Mouse (Mus musculus): ENCODE measurements around the gene Tcte2.
"Not testable (repeated sequence)": the region's sequence is repeated elsewhere in the genome, so short reads cannot be mapped to it uniquely, and the experiment has no call there.

The Tcte2 gene

DNA sequence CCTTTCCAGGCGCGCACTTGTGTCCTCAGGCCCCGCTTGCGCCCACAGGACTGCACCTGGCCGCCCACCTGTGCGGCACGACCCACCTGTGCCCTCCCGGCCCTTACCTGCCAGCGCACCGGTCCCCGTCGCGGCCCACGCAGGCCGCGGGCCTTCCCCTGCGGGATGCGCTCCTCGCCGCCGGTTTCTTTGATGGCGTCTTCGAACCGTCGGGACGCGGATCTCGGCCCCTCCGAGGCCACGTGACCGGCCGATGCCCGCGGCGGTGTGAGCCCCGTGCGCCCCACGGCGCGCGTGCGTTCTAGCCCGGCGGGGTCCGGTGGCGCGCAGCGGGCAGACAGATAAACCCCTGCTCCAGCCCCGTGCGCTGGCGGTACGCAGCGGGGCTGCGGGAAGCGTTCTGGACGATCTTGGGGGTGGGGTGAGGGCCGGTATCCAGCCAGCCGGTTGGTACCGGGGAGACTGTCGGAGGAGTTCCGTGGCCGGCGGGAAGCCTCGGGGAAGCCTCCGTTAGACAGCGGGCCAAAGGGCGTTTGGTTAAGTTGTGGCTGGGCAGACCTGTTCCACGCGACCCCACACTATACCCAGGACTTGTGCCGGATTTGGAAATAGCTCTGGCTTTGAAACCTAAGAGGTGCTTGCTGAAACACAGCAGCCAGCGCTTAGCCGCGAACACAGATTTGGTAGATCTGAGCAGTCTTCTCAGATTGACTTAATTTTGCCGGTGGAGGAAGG is at the start of gene Tcte2:
TSS of gene Tcte2 (minus strand) at position 647 of the 735 bp plus-strand sequence.
- peak; percentile 38 for ATAC-seq (ENCODE audit: low TSS enrichment)

DNA sequence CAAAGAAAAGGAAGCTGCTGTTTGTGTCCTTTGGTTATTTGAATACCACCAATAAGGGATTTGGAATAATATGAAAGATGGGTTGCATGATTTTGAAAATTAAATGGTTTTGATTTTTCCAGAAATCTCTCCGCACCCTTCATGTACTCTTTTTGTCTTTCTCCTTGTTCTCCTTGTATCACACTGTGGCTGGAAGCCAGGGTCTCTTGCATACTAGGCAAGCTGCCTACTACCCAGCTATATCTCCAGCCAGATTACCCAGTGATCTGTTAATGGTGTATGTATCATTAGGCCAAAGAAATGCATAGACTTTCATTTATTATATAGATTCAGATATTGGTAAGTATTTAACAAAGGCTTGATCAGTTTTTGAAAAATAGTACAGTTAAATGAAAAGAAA is 44.4 kb upstream of the Tcte2 start:
- no peak for ATAC-seq (ENCODE audit: low TSS enrichment)

DNA sequence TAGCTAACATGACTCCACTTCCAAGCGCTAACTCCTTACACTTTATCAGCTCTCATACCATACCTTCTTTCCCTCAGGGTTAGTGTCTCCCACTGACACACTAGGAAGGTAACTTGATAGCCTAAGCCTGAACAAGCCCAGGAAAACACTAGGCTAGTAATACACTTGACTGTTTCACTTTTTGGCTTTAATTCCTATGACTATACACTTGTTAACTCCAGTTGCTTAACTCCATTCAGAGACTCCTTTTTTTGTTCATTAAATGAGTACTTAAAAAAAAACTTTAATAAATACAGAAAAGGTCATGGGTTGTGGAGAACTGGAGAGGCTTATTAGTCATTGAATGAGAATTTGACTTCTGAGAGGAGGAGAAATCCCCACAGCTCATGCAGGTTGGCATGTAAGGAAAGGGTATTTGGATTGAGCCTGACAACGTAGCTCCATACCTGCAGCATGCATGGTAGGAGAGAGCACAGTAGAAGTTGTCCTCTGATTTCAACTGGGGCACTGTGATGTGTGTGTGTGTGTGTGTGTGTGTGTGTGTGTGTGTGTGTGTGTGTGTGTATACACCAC is 41.3 kb upstream of the Tcte2 start:
- no peak for ATAC-seq (ENCODE audit: low TSS enrichment)

DNA sequence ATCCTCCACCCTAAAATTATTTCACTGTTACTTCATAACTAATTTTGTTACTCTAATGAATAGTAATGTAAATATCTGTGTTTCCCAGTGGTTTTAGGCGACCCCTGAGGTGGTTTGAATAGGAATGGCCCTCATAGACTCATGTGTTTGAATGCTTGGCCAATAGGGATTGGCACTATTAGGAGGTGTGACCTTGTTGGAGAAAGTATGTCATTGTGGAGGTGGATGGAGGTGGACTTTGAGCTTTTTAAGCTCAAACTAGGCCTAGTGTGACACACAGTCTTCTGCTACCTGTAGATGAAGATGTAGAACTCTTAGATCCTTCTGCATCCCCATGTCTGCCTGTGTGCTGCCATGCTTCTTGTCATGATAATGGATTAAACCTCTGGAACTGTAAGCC is 36.1 kb upstream of the Tcte2 start:
- ATAC-seq (ENCODE audit: low TSS enrichment): no peak

DNA sequence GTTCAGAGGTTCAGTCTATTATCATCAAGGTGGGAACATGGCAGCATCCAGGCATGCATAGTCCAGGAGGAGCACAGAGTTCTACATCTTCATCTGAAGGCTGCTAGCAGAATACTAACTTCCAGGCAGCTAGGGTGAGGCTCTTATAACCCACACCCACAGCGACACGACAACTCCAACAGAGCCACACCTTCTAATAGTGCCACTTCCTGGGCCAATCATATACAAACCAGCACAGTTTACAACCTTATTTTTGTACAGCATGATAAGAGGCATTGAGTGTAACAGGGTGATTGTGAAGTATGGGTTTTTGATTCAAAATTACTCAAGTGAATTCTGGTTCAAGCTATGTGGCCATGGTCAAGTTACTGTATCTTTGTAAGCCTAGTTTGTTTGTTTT is 28.4 kb upstream of the Tcte2 start:
- ATAC-seq (ENCODE audit: low TSS enrichment): not testable (repeated sequence)

DNA sequence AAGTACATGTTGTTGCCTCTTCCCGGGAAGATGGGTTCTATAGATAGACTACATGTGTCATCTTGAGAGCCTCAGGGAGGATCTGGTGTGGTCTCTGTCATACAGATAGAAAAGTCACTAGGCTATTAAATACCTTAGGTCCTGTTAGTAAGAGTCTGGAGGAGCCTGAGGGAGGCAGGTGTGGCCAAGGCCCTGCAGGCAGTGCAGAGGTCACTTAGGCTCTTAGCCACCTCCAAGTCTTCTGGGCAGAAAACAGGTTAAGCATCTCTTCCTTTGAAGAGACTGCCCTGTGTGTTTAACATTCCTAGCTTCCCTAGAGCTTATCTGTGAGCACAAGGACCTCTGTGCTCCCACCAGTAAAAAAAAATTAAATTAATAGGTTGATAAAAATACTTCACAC is 21.8 kb upstream of the Tcte2 start:
- ATAC-seq (ENCODE audit: low TSS enrichment): peak; percentile 57; the same call in 1 of the 2 replicates

DNA sequence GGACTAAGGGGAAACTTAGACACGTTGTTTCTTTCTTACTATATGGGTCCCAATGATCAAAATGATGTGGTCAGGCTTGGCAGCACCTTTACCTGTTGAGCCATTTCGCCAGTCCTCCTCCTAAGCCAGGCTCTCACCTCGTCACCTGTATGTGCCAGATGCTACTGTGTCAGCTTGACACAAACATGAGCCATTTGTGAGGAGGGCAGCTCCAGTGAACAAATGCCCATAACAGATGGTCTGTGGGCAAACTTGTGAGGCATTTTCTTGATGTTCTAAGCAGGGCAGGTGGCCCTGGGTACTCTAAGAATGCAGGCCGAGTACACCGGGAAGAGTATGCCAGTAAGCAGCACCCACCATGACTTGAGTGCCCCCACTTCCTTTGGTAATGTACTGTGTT is 20.3 kb upstream of the Tcte2 start:
- no peak for ATAC-seq (ENCODE audit: low TSS enrichment)

DNA sequence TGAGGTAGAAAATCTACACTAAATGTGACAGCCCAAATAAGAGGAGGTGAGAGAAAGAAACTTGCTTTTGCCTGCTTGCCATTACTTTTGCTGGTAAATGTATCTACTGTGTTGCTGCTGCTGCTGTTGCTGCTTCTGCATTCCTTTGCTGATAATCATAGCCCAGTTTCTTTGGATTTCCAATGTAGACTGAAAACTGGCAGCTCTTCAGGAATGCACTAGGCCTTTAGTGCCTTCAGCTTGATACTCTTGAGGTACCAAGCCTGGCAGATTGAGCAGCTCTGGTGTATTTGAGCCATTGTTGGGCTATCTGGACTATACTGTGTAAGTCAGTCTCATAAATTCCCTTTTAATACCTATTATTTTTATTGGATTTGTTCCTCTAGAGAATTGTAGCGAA is 17.2 kb upstream of the Tcte2 start:
- no peak for ATAC-seq (ENCODE audit: low TSS enrichment)

DNA sequence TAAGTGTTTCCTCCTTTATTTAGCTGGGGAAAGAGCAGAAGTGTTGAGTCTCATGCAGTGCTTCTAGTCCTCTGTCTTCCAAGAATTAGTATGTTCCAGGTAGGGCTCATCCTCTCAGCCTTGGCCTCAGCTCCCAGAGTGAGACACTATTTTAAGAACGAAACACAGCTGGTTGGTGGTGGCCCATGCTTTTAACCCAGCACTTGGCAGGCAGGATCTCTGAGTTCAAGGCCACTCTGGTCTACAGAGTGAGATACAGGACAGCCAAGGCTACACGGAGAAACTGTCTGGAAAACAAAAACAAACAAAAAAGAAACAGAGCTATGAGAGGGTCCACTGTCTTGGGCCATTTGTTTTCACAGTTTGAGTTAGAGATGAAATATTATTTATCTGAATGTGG is 16.1 kb upstream of the Tcte2 start:
- ATAC-seq (ENCODE audit: low TSS enrichment): no peak

DNA sequence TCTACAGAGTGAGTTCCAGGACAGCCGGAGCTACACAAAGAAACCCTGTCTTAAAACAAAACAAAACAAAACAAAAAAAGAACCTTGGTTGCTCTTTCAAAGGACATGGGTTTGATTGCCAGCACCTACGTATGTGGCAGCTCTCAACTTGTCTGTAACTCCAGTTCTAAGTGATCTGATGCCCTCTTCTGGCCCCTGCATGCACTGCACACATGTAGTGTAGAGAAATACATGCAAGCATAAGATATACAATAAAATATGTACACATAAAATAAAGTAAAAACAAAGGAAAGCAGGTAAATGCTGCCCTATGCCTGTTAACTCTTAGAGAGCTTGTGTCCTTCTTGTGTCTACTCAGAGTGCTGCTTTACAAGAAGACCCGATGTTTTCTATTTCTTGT is 7.6 kb upstream of the Tcte2 start:
- ATAC-seq (ENCODE audit: low TSS enrichment): no peak

DNA sequence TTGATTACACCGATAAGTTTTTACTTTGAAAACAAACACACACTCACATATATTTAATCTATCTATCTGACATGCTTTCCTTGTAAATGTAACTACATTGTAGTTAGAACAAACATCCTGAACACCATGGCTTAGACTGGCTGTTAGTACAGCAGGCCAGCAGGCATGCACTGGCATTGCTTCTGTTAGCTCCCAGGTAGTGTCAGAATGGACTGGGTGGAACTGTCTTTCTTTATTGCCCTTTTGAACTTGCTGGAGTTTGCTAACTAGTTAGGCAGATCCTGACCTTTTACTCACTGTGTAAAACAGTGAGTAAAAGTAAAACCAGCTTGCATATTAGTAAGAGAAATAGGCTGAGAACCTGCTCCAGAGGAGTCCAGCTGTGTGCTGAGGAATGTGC is 6.9 kb upstream of the Tcte2 start:
- ATAC-seq (ENCODE audit: low TSS enrichment): no peak

DNA sequence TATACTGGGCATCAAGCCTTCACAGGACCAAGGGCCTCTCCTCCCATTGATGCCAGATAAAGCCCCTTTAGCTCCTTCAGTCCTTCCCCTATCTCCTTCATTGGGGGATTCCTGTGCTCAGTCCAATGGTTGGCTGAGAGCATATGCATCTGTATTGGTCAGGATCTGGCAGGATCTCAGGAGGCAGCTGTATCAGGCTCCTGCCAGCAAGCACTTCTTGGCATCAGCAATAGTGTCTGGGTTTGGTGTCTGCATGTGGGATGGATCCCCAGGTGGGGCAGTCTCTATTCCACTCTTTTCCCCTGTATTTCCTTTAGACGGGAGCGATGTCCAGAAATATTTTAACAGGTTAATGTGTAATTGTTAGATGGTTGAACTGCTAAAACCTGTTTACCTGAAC is 3.3 kb upstream of the Tcte2 start:
- not testable (repeated sequence) for ATAC-seq (ENCODE audit: low TSS enrichment)

DNA sequence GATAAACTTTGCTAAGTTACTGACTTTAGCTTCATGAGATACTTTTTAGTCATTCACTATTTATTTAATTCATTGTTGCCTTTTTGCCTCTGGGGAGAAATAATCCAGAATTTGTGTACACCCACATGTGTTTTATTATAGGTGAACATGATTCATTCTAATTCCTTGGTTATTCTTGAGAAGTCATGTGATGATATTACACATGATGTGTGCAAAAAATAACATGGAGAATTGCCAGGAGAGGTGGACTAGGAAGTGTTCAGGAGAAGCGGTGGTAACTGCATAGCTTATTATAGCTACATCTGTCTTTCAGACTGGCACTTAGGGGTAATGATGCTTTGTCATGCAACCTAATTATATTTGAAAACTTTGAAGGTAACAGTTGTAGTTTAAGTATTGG is 2.2 kb upstream of the Tcte2 start:
- no peak for ATAC-seq (ENCODE audit: low TSS enrichment)

DNA sequence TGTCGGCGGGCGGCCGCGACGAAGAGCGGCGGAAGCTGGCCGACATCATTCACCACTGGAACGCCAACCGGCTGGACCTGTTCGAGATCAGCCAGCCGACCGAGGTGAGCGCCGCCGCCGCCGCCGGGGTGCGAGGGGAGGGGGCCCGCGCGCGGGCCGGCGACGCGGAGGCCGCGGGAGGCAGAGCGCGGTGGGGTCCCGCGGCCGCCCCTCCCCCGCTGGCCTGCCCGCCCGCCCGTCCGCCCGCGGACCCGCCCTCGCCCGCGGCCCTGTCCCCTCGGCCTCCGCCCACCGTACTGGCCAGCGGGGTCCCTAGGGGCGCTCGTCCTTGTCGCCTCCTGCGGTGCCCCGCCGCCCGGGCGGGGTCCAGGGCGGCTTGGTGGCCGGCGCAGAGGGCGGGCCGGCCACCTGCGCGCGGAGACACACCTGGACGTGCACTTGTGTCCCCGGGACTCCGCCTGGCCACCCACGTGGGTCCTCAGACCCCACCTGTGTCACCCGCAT is 898 bp downstream of the Tcte2 start:
- ATAC-seq (ENCODE audit: low TSS enrichment): peak; percentile 12; the same call in 1 of the 2 replicates

DNA sequence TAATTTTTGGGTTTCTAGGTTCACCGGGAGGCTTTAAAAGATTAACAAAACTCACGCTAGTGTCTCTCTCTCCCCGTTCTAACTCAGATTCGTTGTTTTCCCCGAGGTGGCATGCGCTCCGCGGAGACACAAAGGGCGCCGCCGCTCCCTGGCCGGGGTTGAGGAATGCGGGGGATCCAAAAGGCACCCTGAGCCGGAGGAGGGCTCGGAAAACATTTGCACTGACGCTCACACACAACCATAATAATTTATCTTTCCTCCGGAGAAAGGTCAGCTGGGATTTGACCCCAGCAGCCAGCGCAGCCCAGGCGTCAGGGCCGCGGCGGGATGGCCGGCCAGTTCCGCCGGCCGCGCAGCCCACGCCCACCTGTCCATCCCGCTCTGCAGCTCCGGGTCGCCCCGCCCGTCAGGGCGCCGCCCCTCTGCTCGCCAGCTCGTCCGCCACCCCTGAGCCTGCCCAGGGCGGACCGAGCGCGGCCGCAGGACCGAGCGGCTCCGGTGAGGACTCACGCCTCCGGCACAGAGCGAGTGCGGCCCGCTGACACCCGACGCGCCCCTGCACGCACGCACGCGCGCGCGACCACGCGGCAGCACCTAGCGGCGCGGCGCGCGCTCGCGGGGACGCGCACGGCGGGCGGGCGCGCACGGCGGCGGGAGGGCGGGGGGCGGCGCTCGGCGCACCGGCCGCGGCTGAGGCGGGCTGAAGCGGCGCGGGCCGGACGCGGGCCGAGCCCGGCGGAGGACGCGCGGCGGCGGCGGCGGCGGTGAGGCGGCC is 1.6 kb downstream of the Tcte2 start, which contains the start of gene Afdn:
TSS of gene Afdn (plus strand) at position 687 of the 775 bp plus-strand sequence.
- ATAC-seq (ENCODE audit: low TSS enrichment): peak; percentile 76

DNA sequence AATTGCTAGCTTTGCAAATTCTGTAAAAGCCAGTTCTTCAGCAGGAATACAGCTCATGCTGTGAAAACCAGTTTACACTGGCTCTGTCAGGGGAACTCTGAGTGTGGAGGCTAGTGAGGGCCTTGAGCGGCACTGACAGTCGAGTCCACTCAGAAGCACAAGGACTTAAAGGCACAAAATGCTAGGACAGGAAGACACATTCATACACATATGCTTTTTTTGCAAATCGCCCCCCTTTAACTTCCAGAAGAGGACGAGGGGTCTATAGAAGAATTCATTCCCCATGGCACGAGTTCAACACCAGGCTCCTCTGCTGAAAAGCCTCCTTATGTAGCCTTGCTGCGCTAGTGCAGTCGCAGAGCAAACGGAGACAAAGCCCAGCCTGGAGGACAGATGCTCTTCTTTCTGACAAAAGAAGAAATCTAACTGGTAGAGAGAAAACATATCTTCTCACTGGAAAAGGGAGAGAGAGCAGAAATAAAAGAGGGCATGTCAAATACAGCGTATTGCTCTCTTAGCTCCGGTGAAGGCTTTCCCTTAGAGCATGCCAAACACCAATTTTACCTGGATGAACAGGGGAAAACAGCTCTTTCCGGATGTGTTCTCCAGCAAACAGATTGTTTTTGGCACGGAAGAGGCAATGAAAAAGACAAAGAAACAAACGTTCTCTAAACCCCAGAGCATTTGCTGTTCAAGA is 2.3 kb downstream of the Tcte2 start:
- peak; percentile 13; the same call in 1 of the 2 replicates for ATAC-seq (ENCODE audit: low TSS enrichment)

DNA sequence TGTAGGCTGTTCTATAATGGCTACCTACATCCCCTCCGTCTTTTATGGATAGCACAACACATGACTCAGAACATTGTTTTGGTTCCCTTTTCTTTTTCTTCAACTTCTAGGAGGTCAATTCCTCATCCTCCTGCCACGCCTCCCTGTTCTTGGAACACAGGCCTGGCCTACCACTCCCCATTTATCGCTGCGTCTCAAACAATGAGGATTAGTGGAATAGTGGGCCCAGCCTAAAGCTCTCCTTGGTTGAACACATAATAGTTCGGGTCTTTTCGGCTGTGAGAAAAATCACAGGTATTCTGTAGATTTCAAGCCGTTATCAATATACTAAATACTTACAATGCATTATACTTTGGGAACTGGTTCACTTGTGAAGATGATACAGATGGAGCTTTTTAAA is 3.0 kb downstream of the Tcte2 start:
- no peak for ATAC-seq (ENCODE audit: low TSS enrichment)

DNA sequence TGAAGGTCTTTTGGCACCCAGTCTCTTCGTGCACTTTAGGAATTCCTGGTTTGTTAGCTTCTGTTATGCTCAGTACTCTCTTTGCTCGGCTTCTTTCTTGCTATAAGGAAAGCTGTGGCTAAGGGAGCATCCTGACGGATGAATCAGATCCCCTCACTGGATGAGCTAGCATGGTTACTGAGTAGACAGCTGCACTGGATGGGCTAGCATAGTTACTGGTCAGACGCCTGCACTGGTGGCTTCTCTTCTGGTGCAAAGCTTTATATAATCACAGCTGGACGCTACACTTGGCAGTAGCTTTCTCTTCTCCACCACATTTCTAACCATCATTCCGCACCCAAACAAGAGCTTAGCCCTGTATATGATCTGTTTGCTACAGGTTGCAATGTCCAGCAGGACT is 6.7 kb downstream of the Tcte2 start:
- peak; percentile 56; the same call in 1 of the 2 replicates for ATAC-seq (ENCODE audit: low TSS enrichment)

DNA sequence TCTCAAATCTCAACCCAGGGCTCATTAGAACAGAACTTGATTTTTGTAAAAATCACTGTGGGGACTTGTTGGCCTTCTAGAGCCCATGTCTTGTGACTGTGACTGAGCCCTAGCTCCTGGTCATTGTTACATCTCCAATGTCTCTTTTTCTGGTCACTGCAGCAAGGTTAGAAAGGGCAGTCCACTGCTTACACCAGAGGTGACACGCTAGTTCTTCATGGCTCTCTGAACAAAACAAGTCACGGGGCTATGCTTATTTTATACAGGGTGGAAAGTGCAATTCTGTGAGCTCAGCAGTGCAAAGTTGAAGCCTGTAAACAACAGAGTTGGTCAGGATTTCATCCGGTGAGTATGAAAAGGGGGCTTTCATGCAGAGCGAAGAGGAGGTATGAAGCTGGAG is 7.7 kb downstream of the Tcte2 start:
- no peak for ATAC-seq (ENCODE audit: low TSS enrichment)

DNA sequence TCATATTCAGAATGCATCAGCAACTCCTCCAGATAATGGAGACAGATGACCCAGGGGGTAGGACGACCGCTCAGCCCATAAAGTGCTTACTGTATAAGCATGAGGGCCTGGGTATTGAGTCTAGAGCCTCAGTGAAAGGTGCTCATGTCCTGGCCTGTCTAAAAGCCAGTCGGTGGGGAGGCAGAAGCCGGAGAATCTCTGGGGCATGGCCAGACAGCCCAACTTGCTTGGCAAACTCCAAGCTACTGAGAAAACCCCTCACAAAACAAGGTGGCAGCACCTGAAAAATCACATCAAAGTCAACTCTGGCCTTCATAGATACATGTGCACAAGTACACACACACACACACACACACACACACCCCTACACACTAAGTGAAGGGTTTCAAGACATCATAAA is 12.6 kb downstream of the Tcte2 start:
- no peak for ATAC-seq (ENCODE audit: low TSS enrichment)

DNA sequence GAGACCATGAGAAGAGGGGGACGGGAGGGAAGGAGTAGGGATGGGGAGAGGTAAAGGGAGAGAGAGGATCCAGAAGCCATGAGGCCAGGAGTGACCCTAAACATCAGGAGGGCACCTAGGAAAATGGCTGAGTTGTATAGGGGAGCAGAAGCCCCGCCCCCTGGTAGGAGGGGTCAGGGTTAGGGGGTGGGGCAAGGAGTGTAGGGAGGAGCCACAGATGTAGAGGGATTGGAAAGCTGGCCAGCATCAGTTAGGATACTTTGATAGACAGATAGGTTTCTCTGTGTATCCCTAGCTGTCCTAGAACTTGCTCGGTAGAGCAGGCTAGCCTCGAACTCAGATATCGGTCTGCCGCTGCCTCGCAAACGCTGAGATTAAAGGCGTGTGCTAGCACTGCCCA is 13.9 kb downstream of the Tcte2 start:
- no peak for ATAC-seq (ENCODE audit: low TSS enrichment)

DNA sequence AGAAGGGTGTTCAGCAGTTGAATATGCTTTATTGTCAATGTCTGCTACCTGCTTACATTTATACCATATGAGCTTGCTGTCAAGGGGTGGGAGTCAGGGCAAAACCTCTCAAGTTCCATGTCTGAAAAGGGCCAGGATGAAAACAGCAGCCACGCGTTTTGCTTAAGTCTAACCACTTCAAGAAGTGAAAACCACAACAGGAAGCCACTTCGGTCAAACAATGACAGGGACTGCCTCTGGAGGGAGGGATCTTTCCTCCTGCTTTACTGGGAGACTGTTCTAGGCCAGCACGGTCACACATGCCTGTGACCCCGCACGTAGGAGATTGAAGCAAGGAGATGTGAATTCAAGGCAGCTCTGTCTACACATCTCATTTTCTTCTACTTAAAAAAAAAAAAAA is 15.3 kb downstream of the Tcte2 start:
- ATAC-seq (ENCODE audit: low TSS enrichment): no peak
